Mouse (Mus musculus): Measurements from ENCODE around the gene Fgd2.

GRCm38 (mm10) chr17:29419976-29420739, 59.4 kb downstream of the Fgd2 start:
- TF ChIP-seq CTCF (IDR thresholded peaks at IDR 0.05; ENCODE audit: low read depth) (no peak), EP300 (IDR thresholded peaks at IDR 0.05; ENCODE audit: low read depth) (peak; percentile 84)

Measured in liver, postnatal 0 days (tissue).